Mouse (Mus musculus) forebrain, embryonic 10.5 days (tissue): ENCODE results near the gene Nsl1. TPM values are rescaled to one million over a fixed set of nuclear protein-coding genes. Genes with fewer than 3 reads are reported as not detected.

Source experiments
- DNase-seq: peaks from one replicate; pipeline ENCODE4 v3.0.0-alpha.2; 2017; ENCODE audit warnings: low spot score; ENCODE audit errors: extremely low spot score
- H3K27ac ChIP-seq: fragments of 300-500 bp; sonication (generic); 2 replicates; pipeline ENCODE4 v1.5.1; 2016; ENCODE audit warnings: mild to moderate bottlenecking
- H3K27me3 ChIP-seq: fragments of 300-500 bp; sonication (generic); 2 replicates; pipeline ENCODE4 v1.6.1; 2016; ENCODE audit warnings: mild to moderate bottlenecking; ENCODE audit not compliant: poor library complexity, severe bottlenecking
- H3K36me3 ChIP-seq: fragments of 300-500 bp; sonication (generic); replicated peaks from 2 replicates; pipeline ENCODE4 v1.6.1; 2016; ENCODE audit warnings: mild to moderate bottlenecking, moderate library complexity
- H3K4me1 ChIP-seq: fragments of 300-500 bp; sonication (generic); 2 replicates; pipeline ENCODE4 v1.6.1; 2016
- H3K4me3 ChIP-seq: fragments of 300-500 bp; sonication (generic); 2 replicates; pipeline ENCODE4 v1.5.1; 2016; ENCODE audit warnings: mild to moderate bottlenecking, moderate library complexity
- H3K9me3 ChIP-seq: fragments of 300-500 bp; sonication (generic); 2 replicates; pipeline ENCODE4 v1.6.1; 2016; ENCODE audit warnings: mild to moderate bottlenecking, moderate library complexity
- WGBS: fragments of 180-500 bp; shearing (Covaris S2); methylation state at CpG from one replicate; pipeline ENCODE4 v1.1.7; 2016; 5-methylcytosine and 5-hydroxymethylcytosine counted together
- polyA plus RNA-seq: library from polyadenylated mRNA; unstranded; fragments of >200 nt; fragmentation: Nextera tagmentation; extraction: Ambion mirVana; gene quantifications from 2 replicates; pipeline ENCODE4 v1.2.1, GENCODE M21; 2016

The Nsl1 gene
- polyA plus RNA-seq, 1 experiment from 2014 or later, result 39.0 TPM

DNA sequence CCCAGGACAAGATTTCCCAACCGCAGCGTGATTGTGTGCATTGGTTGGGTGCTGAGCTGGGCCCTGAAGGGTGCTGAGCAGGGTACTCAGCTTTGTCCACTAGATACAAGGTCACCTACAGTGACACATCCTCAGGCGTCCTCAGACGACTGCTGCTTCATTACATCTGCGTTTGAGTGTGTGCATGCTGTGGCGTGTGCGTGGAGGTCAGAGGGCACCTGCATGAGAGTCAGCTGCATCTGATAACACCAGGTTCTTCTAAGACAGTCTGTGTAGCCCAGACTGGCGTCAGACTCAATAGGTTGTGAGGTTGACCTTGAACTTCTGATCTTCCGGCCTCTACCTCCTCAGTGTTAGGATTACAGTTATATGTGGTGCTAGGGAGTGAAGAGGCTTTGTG, 42.4 kb downstream of the Nsl1 start:
- H3K36me3 ChIP-seq, result no peaks in the 10 kb centered on the region
- 91% methylated on average over 9 of the region's 9 CpGs for WGBS
- peaks cover 9% of the 10 kb centered on the region for H3K27me3 ChIP-seq
- H3K9me3 ChIP-seq, result no peaks in the 10 kb centered on the region
- H3K4me3 ChIP-seq, result no peak overlapping the region
- H3K4me1 ChIP-seq, result peaks cover 1% of the 10 kb centered on the region
- no peak for DNase-seq
- H3K27ac ChIP-seq, result no peak overlapping the region

DNA sequence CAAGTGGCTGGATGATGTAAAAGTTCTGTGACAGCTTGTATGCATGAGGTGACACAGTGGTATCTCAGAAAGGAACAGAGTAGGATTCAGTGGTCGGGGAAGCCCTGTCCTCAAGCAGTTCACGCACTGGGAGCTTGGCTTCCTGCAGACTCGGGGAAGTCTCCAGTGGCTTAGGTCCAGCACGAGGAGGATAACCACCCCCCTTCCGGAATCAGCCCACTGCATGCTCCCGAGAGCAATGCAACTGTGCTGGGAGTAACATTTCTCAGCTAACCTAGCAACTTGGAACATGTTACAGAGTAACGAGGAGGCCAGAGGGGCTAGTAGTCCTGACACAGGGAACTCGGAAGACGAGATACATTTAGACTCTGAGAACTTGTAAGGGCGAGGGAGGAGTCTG, 44.5 kb downstream of the Nsl1 start:
- Histone ChIP-seq H3K4me1 (peaks cover 16% of the 10 kb centered on the region), H3K27me3 (no peaks in the 10 kb centered on the region), H3K36me3 (no peaks in the 10 kb centered on the region), H3K4me3 (no peak overlapping the region), H3K9me3 (no peaks in the 10 kb centered on the region), H3K27ac (no peak overlapping the region)
- DNase-seq, result no peak
- WGBS, result 77% methylated on average over 10 of the region's 10 CpGs

DNA sequence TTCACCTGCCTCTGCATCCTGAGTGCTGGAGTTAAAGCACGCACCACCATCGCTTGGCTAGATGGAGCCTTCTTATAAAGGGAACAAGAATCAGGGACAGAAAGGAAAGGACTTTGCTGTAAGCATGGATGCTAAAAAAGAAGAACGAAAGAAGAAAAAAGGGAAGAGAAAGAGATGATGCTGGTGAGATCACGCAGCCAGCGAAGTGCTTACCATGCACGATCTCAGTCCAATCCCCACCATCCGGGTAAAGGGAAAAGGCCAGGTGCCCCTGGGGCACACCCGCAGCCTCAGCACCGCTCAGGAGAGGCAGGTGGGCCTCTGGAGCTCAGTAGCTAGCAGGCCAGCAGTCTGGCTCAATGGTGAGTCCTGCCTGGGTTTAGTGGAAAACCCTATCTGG, 47.1 kb downstream of the Nsl1 start:
- WGBS, result 89% methylated on average over 9 of the region's 9 CpGs
- Histone ChIP-seq H3K9me3 (no peaks in the 10 kb centered on the region), H3K27ac (no peak overlapping the region), H3K4me1 (peaks cover 16% of the 10 kb centered on the region), H3K27me3 (no peaks in the 10 kb centered on the region), H3K4me3 (no peak overlapping the region), H3K36me3 (no peaks in the 10 kb centered on the region)
- no peak for DNase-seq

DNA sequence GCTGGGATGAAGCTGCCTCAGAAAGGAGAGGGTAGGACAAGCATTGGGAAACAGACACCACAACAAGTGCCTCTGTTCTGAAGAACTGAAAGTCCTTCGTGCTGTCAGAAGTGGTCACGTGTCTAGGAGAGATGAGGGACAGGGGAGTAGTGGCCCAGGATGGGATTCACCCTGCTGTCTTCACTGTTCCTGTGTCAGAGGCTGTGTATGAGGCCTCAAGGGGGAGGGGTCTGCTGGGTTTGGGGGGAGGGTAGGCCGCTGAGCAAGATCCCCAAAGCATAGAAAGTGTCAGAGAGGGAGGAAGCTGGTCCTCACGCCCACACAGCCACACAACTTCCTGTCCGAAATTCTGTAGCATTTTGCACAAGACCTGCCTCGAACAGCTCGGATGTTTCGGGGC, 48.3 kb downstream of the Nsl1 start:
- Histone ChIP-seq H3K4me3 (no peak overlapping the region), H3K27ac (no peak overlapping the region), H3K4me1 (peaks cover 19% of the 10 kb centered on the region), H3K9me3 (no peaks in the 10 kb centered on the region), H3K27me3 (no peaks in the 10 kb centered on the region), H3K36me3 (no peaks in the 10 kb centered on the region)
- DNase-seq, result no peak
- whole genome bisulfite sequencing, result 62% methylated on average over 8 of the region's 8 CpGs

DNA sequence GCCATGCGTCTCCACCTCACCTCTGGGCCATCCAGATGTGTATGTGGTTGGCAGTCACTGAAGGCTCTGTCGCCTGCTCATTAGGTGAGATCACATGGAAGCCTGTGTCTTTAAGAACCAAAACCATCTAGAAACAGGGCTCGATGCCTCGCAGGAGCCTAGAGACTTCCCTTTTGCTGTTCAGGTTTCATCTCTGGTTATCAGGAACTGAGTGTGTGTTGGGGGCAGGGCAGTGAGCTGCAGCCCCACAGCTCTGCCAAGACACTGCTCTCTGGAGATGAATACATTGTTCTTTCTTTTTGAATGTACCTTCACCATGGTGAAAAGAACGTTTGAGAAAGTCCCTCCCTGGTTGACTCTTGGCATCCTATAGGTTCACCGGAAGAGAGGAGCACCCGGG, 52.1 kb downstream of the Nsl1 start:
- H3K4me3 ChIP-seq, result no peak overlapping the region
- H3K36me3 ChIP-seq, result no peaks in the 10 kb centered on the region
- H3K27ac ChIP-seq, result no peak overlapping the region
- no peaks in the 10 kb centered on the region for H3K9me3 ChIP-seq
- DNase-seq, result no peak
- no peaks in the 10 kb centered on the region for H3K27me3 ChIP-seq
- peaks cover 19% of the 10 kb centered on the region for H3K4me1 ChIP-seq
- WGBS, result 85% methylated on average over 7 of the region's 7 CpGs

DNA sequence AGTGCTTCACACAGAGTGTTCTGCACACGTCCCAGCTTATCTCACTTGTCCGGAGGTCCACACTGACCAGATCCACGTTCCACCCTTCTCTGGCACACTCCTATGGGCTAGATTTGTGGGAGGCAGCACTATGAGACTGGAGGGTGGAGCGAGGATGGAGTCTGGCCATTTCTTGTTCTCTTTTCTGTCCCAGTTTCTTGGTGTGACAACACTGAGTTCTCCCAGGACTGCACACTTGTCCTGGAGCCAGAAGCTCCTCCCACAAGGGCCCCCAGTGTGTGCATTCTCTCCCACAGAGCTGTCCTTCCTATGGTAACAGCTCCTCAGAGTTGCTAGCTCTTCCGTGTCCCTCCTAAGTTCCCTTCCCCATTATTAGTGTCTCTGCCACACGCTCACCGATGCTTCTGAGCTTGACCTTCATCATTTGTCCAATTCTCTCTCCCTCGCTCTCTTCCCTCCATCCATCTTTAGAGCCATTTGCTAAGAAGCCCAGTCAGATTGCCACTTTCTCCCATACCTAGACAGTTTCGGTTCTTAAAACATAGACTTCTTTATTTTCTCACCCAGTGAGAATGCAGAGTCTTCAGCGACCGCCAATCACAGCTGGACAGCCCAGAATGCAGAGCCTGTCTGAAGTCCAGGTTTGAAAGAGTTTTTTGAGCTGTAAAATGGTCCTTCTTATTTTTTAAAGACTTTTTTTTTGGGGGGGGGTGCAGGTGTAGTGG, 52.9 kb downstream of the Nsl1 start:
- H3K27ac ChIP-seq, result no peak overlapping the region
- no peaks in the 10 kb centered on the region for H3K36me3 ChIP-seq
- no peaks in the 10 kb centered on the region for H3K27me3 ChIP-seq
- H3K4me1 ChIP-seq, result peaks cover 14% of the 10 kb centered on the region
- no peak for DNase-seq
- no peaks in the 10 kb centered on the region for H3K9me3 ChIP-seq
- 83% methylated on average over 11 of the region's 11 CpGs for WGBS
- no peak overlapping the region for H3K4me3 ChIP-seq

DNA sequence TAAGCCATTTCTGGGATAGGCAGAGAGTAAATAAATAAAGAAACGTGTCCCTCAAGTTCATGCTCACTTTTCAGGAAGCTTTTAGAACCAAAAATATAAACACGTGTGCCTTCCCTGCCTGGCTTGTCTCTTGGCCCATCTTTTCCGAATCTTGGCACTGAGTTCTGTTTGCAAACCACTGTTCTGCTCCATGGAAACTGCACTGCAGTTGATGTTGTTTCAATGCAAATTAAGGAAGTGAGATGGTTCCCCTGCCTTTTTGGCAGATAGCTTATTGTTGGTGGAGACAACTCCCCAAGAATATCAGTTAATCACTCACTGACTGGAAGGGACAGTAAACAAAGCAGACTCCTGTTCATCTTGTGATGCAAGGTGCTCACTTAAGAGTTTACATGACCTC, 59.9 kb downstream of the Nsl1 start:
- Histone ChIP-seq H3K36me3 (no peaks in the 10 kb centered on the region), H3K27me3 (peaks cover 24% of the 10 kb centered on the region), H3K4me1 (peaks cover 17% of the 10 kb centered on the region), H3K9me3 (no peaks in the 10 kb centered on the region), H3K27ac (no peak overlapping the region), H3K4me3 (no peak overlapping the region)
- 88% methylated on average over 3 of the region's 3 CpGs for WGBS
- DNase-seq, result no peak

DNA sequence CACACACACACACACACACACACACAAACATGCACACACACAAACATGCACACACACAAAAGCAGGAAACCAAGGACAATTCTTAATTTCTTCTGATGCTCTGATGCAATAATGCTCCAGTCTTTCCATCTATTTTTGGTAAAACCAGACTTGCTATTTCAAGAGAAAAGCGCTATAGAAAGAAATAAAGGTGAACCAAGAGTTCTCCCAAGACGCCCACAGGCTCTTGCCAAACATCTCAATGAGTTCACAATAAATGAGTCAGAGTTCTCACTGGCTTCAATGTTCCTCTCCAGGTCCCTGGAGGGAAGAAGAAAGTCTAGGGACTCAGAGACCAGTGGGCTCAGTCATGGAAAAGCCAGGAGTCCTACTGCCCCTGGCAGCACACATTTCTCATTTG, 60.9 kb downstream of the Nsl1 start:
- Histone ChIP-seq H3K27me3 (peaks cover 24% of the 10 kb centered on the region), H3K9me3 (no peaks in the 10 kb centered on the region), H3K36me3 (no peaks in the 10 kb centered on the region), H3K27ac (no peak overlapping the region), H3K4me3 (no peak overlapping the region), H3K4me1 (peaks cover 17% of the 10 kb centered on the region)
- no peak for DNase-seq
- WGBS, result 86% methylated on average over 2 of the region's 2 CpGs

DNA sequence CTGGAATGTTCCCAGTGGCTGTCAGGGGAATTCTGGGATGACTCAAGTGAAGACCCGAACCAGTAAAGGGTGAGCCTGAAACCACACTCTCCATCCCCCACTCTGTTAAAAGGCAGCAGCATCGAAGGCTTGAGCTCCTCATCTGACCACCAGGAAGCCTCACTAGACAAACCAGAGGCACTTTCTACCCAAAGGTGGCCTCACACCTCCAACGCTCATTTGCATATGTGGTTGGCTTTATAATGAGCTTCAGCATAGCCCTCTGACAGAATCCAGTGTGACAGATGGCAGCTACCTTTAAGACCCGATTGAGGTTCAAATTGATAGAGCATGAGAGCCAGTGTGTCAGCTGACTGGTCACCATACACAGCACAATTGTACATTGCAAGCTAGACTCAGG, 61.5 kb downstream of the Nsl1 start:
- H3K36me3 ChIP-seq, result no peaks in the 10 kb centered on the region
- H3K9me3 ChIP-seq, result peaks cover 2% of the 10 kb centered on the region; the same call in 1 of the 2 replicates
- peaks cover 17% of the 10 kb centered on the region for H3K4me1 ChIP-seq
- no peak for DNase-seq
- H3K27me3 ChIP-seq, result peaks cover 24% of the 10 kb centered on the region
- 77% methylated on average over 4 of the region's 4 CpGs for WGBS
- H3K27ac ChIP-seq, result no peak overlapping the region
- H3K4me3 ChIP-seq, result no peak overlapping the region

DNA sequence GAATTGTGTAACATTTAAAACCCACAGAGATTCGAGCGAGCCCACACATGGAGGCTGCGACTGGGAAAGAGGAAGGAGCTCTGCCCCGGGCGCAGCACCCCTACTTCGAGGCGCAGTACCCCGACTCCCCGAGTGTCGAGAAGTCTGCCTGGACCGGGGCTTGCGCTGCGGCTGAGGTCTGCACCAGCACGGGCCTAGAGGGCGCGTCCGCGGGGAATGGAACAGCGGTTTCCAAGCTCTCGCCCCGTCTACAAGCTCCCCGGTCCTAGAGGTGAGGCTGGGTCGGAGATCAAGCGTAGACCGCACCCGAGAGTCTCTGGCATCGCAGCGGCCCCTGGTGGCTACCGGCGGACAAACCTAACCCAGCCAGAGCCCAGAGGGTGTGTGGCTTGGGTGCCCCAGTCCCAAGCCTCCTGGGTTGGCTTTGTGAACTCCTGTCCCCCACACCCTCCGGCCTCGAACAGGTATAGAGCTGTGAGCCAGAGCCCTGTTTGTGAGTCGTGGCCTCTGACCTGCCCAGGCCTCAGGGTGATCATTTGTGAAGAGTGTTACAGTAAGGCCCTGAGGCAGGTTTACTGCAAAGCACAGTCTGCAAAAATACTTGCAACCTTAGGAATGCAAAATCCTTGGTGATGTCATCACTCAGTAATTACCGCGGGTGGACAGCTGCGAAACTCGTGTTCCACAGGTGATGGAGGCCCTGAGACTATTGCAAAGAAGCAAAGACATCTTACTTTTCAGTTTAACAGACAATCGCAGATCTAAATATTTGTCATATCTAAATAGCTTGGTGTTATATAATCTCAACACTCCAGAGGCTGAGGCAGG, 63.2 kb downstream of the Nsl1 start:
- H3K27me3 ChIP-seq, result peaks cover 24% of the 10 kb centered on the region
- H3K4me1 ChIP-seq, result peaks cover 17% of the 10 kb centered on the region
- 0 out of 2 replicates have a peak overlapping the region, but pooled peaks have one; percentile 46 for H3K27ac ChIP-seq
- 18% methylated on average over 38 of the region's 38 CpGs for WGBS
- DNase-seq, result peak; percentile 74
- no peaks in the 10 kb centered on the region for H3K36me3 ChIP-seq
- peak overlapping the region; percentile 45 for H3K4me3 ChIP-seq
- peaks cover 11% of the 10 kb centered on the region for H3K9me3 ChIP-seq

DNA sequence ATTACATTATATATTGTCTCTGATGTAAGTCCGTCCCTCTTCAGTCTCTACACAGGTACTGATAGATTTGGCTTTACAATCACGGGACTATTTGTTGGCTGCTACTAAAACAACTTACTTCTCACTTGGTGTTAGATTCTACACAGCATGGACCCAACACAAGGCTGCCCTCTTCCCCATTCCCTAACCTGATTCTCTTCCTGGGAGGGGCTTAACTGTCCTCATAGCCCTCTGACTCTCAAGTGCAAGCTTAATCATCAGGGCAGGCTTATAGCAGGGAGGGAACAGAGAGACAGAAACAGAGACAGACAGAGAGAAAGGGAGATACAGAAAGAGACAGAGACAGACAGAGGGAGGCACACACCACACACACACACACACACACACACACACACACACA, 68.9 kb downstream of the Nsl1 start:
- Histone ChIP-seq H3K36me3 (no peaks in the 10 kb centered on the region), H3K27ac (no peak overlapping the region), H3K4me3 (no peak overlapping the region), H3K27me3 (no peaks in the 10 kb centered on the region), H3K4me1 (0 out of 2 replicates have a peak, but pooled peaks cover 10% of the 10 kb centered on the region), H3K9me3 (peaks cover 11% of the 10 kb centered on the region)
- 85% methylated on average over 2 of the region's 2 CpGs for WGBS
- no peak for DNase-seq

DNA sequence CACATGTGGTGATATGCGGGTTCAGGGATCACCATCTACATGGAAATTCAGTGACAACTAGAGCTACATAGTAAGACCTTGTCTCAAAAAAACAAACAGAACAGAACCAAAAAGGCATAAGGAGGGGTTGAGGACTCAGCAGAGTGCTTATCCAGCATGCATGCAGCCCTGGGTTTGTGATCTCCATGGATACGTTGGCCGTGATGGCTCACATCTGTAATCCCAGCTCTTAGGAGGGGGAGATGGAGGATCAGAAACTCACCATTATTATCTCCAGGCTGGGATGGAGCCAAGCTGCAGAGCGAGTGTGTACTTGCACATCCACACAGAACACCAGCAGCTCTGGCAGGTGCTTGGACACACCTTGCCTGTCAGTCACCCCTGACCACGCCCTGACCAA, 69.4 kb downstream of the Nsl1 start:
- peaks cover 11% of the 10 kb centered on the region for H3K9me3 ChIP-seq
- H3K4me1 ChIP-seq, result 0 out of 2 replicates have a peak, but pooled peaks cover 12% of the 10 kb centered on the region
- no peaks in the 10 kb centered on the region for H3K27me3 ChIP-seq
- DNase-seq, result no peak
- 84% methylated on average over 5 of the region's 5 CpGs for WGBS
- H3K36me3 ChIP-seq, result no peaks in the 10 kb centered on the region
- H3K27ac ChIP-seq, result no peak overlapping the region
- no peak overlapping the region for H3K4me3 ChIP-seq

DNA sequence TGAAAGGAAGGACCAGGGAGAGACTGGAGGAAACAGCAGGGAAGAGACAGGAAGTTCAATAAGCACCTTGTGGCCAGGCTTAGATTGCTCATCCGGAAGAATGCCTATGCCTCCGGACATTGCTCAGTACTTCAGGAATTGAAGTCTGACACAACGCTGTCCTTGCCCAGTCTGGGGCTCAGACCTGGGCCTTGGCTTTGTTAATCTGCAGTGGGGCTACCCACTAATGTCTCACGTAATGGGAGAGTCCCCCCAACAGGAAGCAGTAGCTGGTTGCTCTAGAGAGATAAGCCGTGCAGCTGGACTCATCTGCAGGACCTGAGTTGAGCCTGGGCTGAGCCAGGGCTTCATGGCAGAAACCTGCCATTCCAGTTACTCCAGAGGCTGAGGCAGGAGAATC, 70.1 kb downstream of the Nsl1 start:
- Histone ChIP-seq H3K4me3 (no peak overlapping the region), H3K27ac (no peak overlapping the region), H3K36me3 (no peaks in the 10 kb centered on the region), H3K27me3 (no peaks in the 10 kb centered on the region), H3K9me3 (peaks cover 11% of the 10 kb centered on the region), H3K4me1 (0 out of 2 replicates have a peak, but pooled peaks cover 12% of the 10 kb centered on the region)
- no peak for DNase-seq
- 82% methylated on average over 5 of the region's 5 CpGs for WGBS
